Mouse (Mus musculus): ENCODE data around the gene Atp6v1b1.

Atp6v1b1 gene

GRCm38 (mm10) chr6:83742761-83743160 lies at the start of gene Atp6v1b1:
Gene Atp6v1b1 (plus strand): TSS chr6:83742990.
- DNase-seq: no peak

GRCm38 (mm10) chr6:83693835-83694234 lies 49.0 kb upstream of the Atp6v1b1 start:
- no peak for DNase-seq

DNA sequence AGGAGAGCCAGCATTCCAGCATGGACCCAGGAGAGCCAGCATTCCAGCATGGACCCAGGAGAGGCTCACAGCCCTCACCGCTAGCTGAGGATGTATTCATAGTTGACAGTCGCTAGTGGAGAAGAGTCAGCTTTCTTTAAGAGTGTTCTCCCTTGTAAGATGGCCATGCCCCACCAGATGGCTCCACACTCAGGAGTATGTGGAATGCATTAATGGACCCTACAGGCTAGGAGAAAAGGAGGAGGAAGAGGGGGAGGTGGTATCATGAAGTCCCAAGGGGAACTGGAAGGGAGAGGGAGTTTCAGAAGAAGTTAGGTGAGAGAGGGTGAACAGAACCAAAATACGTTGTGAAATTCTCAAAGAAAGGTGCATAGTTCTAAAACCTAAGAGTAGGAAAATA lies 47.1 kb upstream of the Atp6v1b1 start:
- DNase-seq: no peak

- no peak for DNase-seq
Measured at GRCm38 (mm10) chr6:83696684-83697083, 46.1 kb upstream of the Atp6v1b1 start.

- no peak for DNase-seq
Measured at GRCm38 (mm10) chr6:83697932-83698331, 44.9 kb upstream of the Atp6v1b1 start.

DNA sequence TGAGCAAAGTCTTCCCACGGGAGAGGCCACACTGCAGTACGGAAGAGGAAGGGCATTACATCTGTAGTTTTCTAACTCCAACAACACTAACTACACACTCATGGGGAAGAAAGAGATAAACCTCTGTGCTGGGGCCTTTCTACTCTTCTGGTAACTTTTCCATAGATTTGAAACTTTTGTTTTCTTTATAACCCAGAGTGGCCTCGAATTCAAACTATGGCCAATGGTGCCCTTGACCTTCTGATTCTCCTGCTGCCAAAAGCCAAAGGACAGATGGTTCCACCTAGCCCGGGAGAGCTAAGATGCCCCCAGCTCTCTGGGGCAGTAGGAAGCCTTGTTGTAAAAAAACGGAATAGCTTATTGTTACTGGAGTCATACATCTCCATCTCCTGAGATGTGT lies 42.8 kb upstream of the Atp6v1b1 start:
- DNase-seq: no peak

DNA sequence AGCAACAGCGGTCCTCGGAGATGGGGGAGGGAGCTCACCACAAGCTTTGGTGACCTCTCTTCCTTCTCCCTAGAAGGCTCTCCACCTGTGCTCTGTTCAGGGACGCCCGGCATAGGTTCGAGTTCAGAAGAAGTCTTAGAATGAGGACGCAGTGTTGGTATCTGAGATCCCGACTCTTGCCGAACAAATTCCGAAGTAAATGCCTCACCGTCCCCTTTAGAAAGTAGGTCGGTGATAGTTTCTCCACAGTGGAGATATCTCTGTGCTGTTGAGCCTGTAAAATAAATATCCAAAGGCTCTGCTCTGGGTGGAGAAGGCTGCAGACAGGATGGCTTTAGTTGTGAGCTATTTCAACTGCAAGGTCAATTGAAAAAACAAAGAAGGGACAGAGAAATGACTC lies 41.8 kb upstream of the Atp6v1b1 start:
- no peak for DNase-seq

DNA sequence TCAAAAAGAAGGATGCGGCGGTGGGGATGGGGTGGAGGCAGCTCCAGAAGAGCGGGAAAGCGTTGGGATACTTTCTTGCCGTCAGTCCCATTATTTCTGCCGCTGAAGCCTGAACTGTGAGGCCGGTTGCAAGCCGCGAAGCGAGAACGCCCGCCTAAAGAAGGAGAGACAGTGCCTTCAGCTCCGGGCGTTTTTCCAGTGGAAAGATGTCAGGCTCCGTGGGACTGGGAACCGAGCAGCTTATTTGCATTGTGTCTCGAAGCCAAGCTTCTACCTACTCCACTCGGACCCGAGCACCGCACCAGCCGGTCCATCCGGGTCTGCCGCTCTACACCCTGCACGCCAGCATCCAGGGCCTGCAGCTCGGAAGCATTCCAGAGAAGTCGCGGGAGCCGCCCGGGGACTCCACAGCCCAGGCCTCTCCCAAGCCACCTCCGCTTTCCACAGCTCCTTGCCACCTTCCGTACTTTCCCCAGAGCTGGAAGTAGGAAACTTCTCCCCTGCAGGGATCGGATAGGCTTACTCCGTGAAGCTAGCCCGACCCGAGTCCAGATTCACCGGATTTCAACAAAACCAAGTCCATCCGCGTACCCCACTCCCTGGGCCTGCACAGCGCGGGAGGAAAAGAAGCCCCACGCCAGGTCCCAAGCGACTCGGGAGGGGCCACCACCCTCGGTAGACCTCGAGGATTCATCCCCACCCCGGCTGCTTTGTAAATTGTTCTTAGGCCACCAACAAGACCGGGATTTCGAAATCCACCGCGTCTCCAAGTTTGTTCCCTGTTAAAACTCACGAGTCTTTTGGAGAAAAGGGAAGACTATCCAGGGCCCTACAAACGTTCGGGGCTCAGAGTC lies 40.4 kb upstream of the Atp6v1b1 start:
- DNase-seq: no peak

DNA sequence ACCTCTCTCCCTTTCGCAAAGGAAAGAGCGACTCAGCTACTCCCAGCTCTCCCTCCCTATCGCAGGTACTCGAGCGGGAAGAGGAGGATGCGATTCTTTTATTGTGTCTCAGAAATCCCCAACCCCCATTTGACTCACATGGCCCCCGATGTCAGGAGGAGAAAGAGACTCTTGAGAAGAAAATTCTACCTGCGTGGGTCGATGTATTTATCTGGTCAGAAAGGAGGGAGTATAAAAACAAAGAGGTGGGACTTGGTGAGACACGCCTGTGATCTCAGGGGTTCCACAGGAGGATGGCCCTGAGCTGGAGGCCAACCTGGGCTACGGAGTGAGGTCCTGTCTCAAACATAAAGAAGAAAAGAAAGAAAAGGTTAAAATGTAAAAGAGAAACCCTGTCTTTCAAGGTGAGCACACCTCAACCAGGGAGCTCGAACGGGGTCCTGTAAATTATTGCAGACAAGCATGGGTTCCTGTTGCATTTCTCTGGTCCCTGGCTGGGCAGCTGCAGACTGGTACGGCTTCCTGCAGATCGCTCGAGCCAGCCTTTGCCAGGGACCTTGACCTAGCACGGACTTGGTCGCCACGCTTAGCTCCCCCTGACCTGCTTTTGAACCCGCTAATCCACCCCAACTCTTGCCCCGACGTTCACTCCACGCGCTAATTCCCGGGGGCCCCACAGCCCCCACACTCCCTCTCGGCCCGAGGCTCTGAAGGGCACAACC lies 39.6 kb upstream of the Atp6v1b1 start:
- DNase-seq: no peak

DNA sequence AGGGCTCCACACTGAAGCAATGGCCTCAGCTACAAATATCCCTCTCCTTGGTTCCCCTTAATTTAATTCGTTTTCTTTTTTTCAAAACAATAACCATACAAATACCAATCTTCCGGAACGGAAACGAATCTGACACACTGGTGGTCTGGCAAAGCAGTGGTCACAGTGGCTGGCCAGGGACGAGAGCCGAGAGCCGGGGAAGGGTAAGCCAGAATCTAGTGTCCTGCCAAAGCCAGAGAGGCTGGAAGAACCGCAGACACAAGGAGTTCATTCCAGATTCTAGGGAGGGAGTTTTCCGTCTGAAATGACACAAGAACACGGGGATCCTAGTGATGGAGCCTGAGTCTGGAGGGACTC lies 39.1 kb upstream of the Atp6v1b1 start:
- no peak for DNase-seq

- DNase-seq: no peak
Measured at GRCm38 (mm10) chr6:83704294-83704693, 38.5 kb upstream of the Atp6v1b1 start.

- no peak for DNase-seq
Measured at GRCm38 (mm10) chr6:83704701-83705100, 38.1 kb upstream of the Atp6v1b1 start.

GRCm38 (mm10) chr6:83707738-83708510 lies 34.9 kb upstream of the Atp6v1b1 start:
- no peak for DNase-seq

DNA sequence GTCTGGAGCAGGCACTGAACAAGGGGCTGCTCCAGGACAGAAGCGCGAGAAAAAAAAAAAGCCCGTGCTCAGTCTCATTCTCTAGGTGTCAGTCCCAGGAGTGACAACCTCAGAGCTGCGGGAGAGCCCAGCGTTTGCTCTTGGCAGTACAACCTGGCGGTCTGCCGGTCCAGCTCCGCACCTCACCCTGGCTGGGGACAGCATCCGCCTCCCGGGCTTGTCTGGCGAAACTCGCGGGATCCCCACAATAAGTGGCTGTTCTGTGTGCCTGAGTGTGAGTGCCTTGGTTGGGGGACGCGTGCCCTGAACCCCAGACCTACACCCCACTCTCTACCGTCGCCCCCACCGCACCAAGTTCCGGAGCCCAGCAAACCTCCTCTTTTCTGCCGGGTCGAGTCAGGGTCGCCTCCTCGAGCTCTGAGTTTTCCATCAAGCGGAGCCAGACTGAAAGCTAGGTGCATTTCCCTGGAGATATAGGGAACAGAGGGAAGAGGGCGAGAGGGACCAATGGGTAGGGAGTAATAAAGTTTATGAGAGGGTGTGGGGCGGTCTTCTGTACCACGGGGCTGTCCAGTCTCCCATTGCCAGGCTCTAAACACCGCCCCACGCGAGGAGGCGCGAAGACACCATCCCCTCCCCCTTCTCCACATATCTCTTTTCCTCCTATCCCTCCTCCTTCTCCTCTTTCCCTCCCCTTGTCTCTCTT lies 32.3 kb upstream of the Atp6v1b1 start:
- no peak for DNase-seq

DNA sequence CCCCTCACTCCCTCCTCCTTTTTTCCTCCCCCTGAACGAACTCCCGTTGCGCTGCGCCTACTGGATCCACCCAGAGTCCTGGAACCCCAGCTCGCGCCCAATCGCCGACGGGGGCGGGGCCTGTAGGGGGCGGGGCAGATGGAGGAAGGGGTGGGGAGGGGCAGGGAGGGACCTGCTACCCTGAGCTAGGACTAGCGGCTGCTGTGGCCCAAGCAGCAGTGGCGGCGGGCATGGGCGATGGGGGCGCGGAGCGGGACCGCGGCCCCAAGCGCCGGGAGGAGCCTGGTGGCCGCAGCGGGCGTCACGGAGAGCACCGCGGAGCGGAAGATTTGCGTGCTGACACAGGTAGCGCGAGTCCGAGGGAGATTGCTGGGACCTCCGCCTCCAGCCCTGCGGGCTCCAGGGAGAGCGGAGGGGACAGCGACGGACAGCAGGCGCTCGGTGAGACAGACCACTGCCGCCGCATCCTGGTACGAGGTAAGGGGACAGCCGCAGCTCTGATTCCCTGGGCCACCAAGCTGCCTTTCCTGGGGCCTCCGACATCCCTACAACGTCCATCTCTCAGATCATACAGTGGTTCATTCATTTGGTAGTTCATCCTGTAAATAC lies 31.6 kb upstream of the Atp6v1b1 start, which contains the start of gene Vax2:
Gene Vax2 (plus strand): TSS at position 198 of the 609 bp plus-strand sequence.
- DNase-seq: no peak

DNA sequence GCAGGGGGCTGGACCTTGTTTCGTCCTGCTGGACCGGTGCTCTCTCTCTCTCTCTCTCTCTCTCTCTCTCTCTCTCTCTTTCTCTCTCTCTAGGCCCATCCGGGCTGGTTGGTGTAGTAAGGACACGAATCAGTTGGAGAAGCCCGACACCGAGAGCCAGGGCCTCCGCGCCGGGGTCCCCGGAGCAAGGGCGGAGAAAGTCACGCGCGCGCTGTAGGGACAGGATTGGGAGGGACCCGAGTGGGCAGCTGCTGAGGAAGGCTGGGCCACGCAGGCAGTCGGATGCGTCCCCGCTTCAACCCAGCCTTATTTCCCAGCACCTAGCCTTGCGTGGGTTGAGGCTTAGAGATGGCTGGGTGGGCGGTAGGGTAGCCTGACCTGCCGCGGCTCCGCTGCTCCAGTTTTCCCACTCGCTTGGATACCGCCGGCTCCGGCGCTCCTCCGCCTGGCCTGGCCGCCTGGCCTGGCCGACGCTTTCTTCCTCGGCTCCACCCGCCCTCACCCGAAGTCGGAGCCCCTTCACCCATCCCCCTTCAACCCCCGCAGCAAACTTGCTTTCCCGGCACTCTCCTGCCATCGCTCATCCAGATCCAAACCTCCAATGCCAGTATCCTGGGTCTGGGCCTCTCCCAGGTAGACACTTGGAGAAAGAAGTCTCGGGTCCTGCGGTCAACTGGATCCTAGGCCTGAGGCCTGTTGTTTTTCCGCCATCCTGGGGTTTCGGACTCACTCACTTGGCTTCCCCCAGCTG lies 30.9 kb upstream of the Atp6v1b1 start:
- no peak for DNase-seq

DNA sequence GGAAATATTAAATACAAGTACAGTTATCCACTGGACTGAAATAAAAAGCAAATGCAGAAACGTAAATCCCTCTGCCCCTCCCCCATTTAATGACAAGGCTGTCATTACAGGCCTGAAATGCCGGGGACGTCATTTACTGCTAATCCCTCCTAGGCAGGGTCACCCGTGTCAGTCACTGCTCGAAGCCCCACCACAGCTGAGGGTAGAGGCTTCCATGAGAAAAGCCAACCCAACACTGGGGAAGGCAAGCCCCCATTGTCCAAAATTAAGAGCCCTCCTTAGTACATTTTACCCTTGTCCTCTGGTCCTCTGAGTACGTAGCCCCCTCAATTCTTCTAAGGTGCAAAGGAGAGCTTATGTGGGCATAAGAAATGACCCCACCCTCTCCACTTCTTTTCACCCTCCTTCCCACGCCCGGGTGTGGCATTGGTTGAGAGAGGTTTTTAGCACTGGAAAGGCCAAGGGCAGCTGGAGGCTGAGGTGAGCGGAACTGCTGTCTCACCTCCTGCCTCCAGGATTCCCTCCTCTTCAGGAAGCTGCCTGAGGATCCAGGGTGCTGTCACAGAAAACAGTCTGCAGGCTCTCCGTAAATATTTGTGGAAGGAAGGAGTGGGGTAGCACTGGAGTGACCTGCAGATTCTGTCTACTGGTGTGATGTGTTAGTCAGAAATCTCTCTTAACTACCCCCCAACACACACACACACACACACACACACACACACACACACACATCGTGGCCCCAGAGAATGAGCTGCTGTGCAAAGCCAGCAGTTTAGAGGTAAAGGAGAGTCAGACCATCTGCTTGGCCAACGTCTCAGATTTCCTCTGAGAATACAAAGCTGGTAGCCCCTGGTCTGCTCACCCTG lies 29.3 kb upstream of the Atp6v1b1 start:
- DNase-seq: no peak

DNA sequence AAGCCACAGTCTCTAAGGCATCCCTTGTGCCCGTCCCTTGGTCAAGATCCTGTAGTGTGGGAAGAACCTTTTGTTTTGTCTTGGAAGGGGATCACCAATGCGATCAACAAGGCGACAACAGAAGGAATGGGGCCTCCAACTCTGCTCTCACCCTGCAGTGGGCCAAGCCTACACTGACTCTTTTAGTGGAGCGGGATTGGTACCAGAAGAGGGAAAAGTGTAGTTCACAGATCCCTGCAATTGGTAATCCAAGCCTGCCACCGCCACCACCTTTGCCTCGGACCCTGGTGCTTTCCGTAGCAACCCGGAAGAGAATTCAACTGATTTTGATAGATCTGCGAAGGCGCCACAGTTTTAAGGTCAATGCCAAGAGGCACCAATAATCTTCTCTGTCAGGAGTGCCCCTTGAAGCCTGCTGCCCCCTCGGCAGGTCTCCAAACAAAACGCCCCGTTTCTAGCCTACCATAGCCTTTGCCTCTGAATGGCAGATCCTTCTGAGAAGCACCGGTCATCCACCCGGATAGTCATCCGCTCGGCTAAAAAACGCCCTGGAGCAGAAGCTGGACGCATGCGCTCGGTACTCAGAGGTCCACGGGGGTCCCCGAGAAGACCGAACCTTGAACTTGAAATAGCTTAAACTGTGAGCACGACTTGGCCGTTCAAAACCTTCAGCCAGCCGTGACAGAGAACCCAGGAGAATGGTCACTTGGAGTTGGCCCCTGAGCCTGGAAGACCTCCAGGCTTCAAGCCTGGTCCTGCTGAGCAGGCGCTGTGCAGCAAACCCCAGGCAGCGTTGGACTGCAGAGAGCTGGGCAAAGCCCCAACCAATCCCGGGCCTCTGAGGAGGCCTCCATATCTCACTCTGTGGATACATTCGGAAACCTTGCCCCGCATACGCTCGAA lies 28.3 kb upstream of the Atp6v1b1 start:
- no peak for DNase-seq

DNA sequence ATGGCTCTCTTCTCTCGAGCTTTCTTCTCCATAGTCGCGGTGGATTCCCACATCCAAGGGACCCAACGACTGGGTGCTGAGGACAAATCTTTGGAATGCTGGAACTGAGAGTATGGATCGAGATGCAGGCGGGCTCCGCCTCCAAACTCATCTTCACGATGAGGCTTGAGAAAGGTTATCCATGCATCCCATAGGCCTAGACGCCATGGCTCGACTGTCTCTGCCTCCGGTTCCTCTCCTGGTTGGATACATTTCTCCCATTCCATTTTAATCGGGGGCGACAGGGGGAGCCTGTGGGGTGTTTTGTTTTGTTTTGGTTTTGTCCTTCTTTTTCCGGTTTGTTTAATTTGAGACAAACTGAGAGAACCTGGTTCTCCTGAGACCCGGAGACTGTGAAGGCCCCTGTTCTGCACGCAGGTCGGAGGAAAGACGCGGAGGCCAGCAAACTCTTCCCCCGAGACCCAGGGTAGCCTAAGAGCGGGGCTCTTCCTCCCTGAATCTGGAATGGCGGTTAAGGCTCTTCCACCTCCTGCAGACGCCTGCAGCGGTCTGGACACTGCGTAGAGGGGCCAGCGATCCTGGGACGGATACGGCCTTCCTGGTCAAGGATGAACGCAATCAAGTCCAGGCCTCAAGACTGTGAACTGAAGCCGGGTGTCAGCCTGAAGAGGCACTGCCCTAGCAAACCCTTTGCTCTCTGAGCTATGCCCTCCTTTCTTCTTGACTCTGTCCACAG lies 27.2 kb upstream of the Atp6v1b1 start:
- no peak for DNase-seq

Data from cerebellum, adult 9-11 months (tissue).